Mouse (Mus musculus) testis, adult 2 months (tissue): ENCODE results near the gene Mynn.

Experiments used
- CTCF ChIP-seq: fragments of 200-500 bp; IDR thresholded peaks from 2 replicates; pipeline ENCODE4 v1.5.1; 2012; ENCODE audit warnings: low read depth, mild to moderate bottlenecking, inconsistent platforms, low read length, moderate library complexity; ENCODE audit not compliant: control insufficient read depth, insufficient read depth, insufficient replicate concordance
- POLR2A ChIP-seq: fragments of 200-500 bp; IDR thresholded peaks from 2 replicates; pipeline ENCODE4 v1.6.1; 2012; ENCODE audit warnings: low read depth, mild to moderate bottlenecking, inconsistent platforms, low read length, moderate library complexity; ENCODE audit not compliant: control insufficient read depth

DNA sequence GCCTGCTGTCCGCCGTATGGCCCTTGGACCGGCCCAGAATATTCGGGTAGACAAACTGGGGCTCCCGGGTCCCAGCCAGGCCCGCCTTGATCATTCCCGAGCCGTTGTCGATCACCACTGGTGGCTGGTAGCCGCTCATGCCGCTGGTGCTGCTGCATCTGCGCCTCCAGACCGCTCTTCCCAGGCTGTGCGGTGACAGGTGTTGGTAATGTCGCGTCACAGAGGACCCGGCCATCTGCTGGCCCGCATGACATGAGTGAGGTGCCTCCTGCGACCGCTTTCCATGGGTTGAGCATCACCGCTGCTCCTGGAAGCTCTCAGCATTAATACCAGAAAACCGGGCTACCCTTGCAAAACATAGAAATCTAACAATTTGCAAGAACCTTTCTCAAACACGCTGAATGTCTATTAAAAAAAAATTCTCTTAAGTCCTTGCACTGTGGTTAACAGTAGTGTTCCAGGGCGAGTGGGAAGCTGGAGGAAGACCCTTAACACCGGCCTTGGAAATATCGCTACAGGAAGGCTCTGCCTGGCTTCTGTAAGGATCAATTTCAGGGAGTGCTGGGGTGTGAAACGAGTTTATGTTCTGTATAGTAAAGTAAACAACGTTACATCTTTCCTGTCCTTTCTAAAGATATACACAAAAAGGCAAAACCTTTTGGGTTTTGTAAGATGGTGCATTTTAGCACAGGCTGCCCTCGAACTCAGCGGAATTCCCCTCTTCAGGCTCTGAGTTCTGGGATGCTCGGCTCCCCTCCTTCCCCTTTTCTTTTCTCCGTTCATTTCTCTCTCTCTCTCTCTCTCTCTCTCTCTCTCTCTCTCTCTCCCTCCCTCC lies 1.9 kb upstream of the Mynn start, which contains the start of gene Actrt3:
- TF ChIP-seq CTCF = no peak
- TF ChIP-seq POLR2A = peak; percentile 72; the same call in 1 of the 2 replicates
